In genomic region chr6:53968550-53968949, GRCm38 (mm10) we compare ENCODE assay signal across 12 mouse cellular contexts. TPM values are rescaled to one million over a fixed set of nuclear protein-coding genes. Genes with fewer than 3 reads are reported as not detected.
A peak's percentile ranks its signal among the peaks of the same experiment; 100 is the strongest.
DNase-seq lines count a peak whose midpoint lies in the region; TF ChIP-seq lines count a peak whose summit lies in the region.
"Had no signal": no experiment of that assay in that cellular context is flagged by ENCODE, and none has a peak within 500 bp of the region (broad histone marks: within the 10 kb centered on the region; RNA-seq: fewer than 3 reads in every experiment).

No protein-coding gene starts in this region.

- no peak overlapping the region for H3K27ac ChIP-seq in layer of hippocampus, adult 2 months
- H3K27ac ChIP-seq: midbrain, embryonic 12.5 days had no signal

- peak; percentile 20 for DNase-seq in adrenal gland, postnatal 14 days
- no peak for DNase-seq in adrenal gland, postnatal 4 days (ENCODE audit: low spot score in 2 of 2)
- DNase-seq in layer of hippocampus, adult 2 months (ENCODE audit: low spot score in 2 of 2) = no peak
- DNase-seq in layer of hippocampus, adult 11-12 months (ENCODE audit: low spot score) = no peak
- DNase-seq in brain, embryonic 14.5 days (ENCODE audit: low read depth) = no peak
- peak; percentile 51 for DNase-seq in lung, postnatal 10 days
- DNase-seq in testis, postnatal 14 days (ENCODE audit: low spot score) = no peak
- DNase-seq in adrenal gland, postnatal 25 days = no peak

- TF ChIP-seq POLR2A in brain, embryonic 14.5 days (IDR thresholded peaks at IDR 0.05; ENCODE audit: borderline replicate concordance, extremely low read depth, insufficient read depth, insufficient read length, poor library complexity, severe bottlenecking) = no peak

- peak; percentile 66 for TF ChIP-seq CTCF in layer of hippocampus, adult 2 months (conservative IDR thresholded peaks at IDR 0.05)
- peak; percentile 7; the same call in 1 of the 2 replicates for TF ChIP-seq CTCF in brain, embryonic 14.5 days (IDR thresholded peaks at IDR 0.05; ENCODE audit: borderline replicate concordance, extremely low read depth, insufficient read depth, insufficient read length)

- H3K4me3 ChIP-seq in layer of hippocampus, adult 2 months = no peak overlapping the region
- H3K4me3 ChIP-seq: midbrain, embryonic 12.5 days had no signal

RNA-seq across cellular contexts. Expression of gene Cpvl, which starts 9.9 kb away (rescaled TPM):
- total RNA-seq in adrenal gland, postnatal 14 days (2021) = not detected in 2 replicates
- total RNA-seq in adrenal gland, postnatal 4 days (2021) = under 1 TPM; 0.25 to 0.34 TPM
- not detected for total RNA-seq in layer of hippocampus, adult 2 months (2021)
- polyA plus RNA-seq in brain, embryonic 14.5 days (2012; rRNA removed) = 0.08 TPM in 1 of 2 replicates, not detected in the other
- total RNA-seq in adrenal gland, postnatal 25 days (2021) = not detected in 2 replicates
- total RNA-seq: left cerebral cortex, postnatal 14 days had no signal
- polyA plus RNA-seq: gonadal fat pad, adult 2 months; intestine, embryonic 14.5 days; midbrain, embryonic 12.5 days had no signal

Comparison
In these comparisons a context has a peak if more than half of its experiments do, and no peak if none do; other contexts are left out.
1. DNase-seq: peak in adrenal gland, postnatal 14 days (single experiment) and lung, postnatal 10 days (single experiment); none in adrenal gland, postnatal 4 days (0 of 2), layer of hippocampus, adult 2 months (0 of 2), layer of hippocampus, adult 11-12 months (single experiment), brain, embryonic 14.5 days (single experiment), testis, postnatal 14 days (single experiment) and adrenal gland, postnatal 25 days (single experiment).